Mouse (Mus musculus): ENCODE data around the gene Mybpc2. TPM values are rescaled to one million over a fixed set of nuclear protein-coding genes. Genes with fewer than 3 reads are reported as not detected.
A peak's percentile ranks its signal among the peaks of the same experiment; 100 is the strongest.

Mybpc2 gene
- not detected in 2 replicates for polyA plus RNA-seq (2012; ENCODE audit: insufficient read depth, insufficient read length, missing spikeins)

- H3K4me3 ChIP-seq (ENCODE audit: insufficient read depth, low read length) = no peak within 1 kb of the TSS
- H3K27ac ChIP-seq (ENCODE audit: insufficient read depth, low read depth, low read length) = no peak within 1 kb of the TSS
- TF ChIP-seq POLR2A (IDR thresholded peaks at IDR 0.05; ENCODE audit: borderline replicate concordance, low read depth, low read length) (no peak), CTCF (IDR thresholded peaks at IDR 0.05; ENCODE audit: low read depth, low read length) (no peak)
- H3K4me1 ChIP-seq (ENCODE audit: control insufficient read depth, insufficient read depth, low read length) = peaks cover 7% of the 10 kb centered on the region
Observed at GRCm38 (mm10) chr7:44524502-44524901, at the start of gene Mybpc2. TSS of gene Mybpc2 (minus strand) at chr7:44524656.

GRCm38 (mm10) chr7:44572956-44573484, 48.6 kb upstream of the Mybpc2 start:
- H3K27ac ChIP-seq (ENCODE audit: insufficient read depth, low read depth, low read length) = no peak overlapping the region
- H3K4me1 ChIP-seq (ENCODE audit: control insufficient read depth, insufficient read depth, low read length) = peaks cover 17% of the 10 kb centered on the region
- TF ChIP-seq CTCF (IDR thresholded peaks at IDR 0.05; ENCODE audit: low read depth, low read length) = no peak
- no peak for TF ChIP-seq POLR2A (IDR thresholded peaks at IDR 0.05; ENCODE audit: borderline replicate concordance, low read depth, low read length)
- H3K4me3 ChIP-seq (ENCODE audit: insufficient read depth, low read length) = no peak overlapping the region

- peaks cover 17% of the 10 kb centered on the region for H3K4me1 ChIP-seq (ENCODE audit: control insufficient read depth, insufficient read depth, low read length)
- 0 out of 2 replicates have a peak within 1 kb of the TSS, but pooled peaks have one; percentile 25 for H3K27ac ChIP-seq (ENCODE audit: insufficient read depth, low read depth, low read length)
- TF ChIP-seq CTCF (IDR thresholded peaks at IDR 0.05; ENCODE audit: low read depth, low read length) (no peak), POLR2A (IDR thresholded peaks at IDR 0.05; ENCODE audit: borderline replicate concordance, low read depth, low read length) (no peak)
- H3K4me3 ChIP-seq (ENCODE audit: insufficient read depth, low read length) = peak within 1 kb of the TSS; percentile 50
Observed at GRCm38 (mm10) chr7:44572213-44572701, 47.8 kb upstream of the Mybpc2 start, which contains the start of gene Napsa. TSS of gene Napsa (plus strand) at chr7:44572380.

- TF ChIP-seq POLR2A (IDR thresholded peaks at IDR 0.05; ENCODE audit: borderline replicate concordance, low read depth, low read length) = no peak
- no peak for TF ChIP-seq CTCF (IDR thresholded peaks at IDR 0.05; ENCODE audit: low read depth, low read length)
- H3K4me1 ChIP-seq (ENCODE audit: control insufficient read depth, insufficient read depth, low read length) = peaks cover 17% of the 10 kb centered on the region
- no peak overlapping the region for H3K27ac ChIP-seq (ENCODE audit: insufficient read depth, low read depth, low read length)
- H3K4me3 ChIP-seq (ENCODE audit: insufficient read depth, low read length) = no peak overlapping the region
Observed at GRCm38 (mm10) chr7:44571811-44572210, 47.4 kb upstream of the Mybpc2 start.

GRCm38 (mm10) chr7:44570989-44571388, 46.5 kb upstream of the Mybpc2 start:
- no peak overlapping the region for H3K4me3 ChIP-seq (ENCODE audit: insufficient read depth, low read length)
- peaks cover 17% of the 10 kb centered on the region for H3K4me1 ChIP-seq (ENCODE audit: control insufficient read depth, insufficient read depth, low read length)
- TF ChIP-seq CTCF (IDR thresholded peaks at IDR 0.05; ENCODE audit: low read depth, low read length) (no peak), POLR2A (IDR thresholded peaks at IDR 0.05; ENCODE audit: borderline replicate concordance, low read depth, low read length) (no peak)
- H3K27ac ChIP-seq (ENCODE audit: insufficient read depth, low read depth, low read length) = no peak overlapping the region

- H3K27ac ChIP-seq (ENCODE audit: insufficient read depth, low read depth, low read length) = no peak overlapping the region
- peaks cover 20% of the 10 kb centered on the region for H3K4me1 ChIP-seq (ENCODE audit: control insufficient read depth, insufficient read depth, low read length)
- no peak overlapping the region for H3K4me3 ChIP-seq (ENCODE audit: insufficient read depth, low read length)
- TF ChIP-seq POLR2A (IDR thresholded peaks at IDR 0.05; ENCODE audit: borderline replicate concordance, low read depth, low read length) (no peak), CTCF (IDR thresholded peaks at IDR 0.05; ENCODE audit: low read depth, low read length) (no peak)
Observed at GRCm38 (mm10) chr7:44568803-44569202, 44.3 kb upstream of the Mybpc2 start.

GRCm38 (mm10) chr7:44565414-44565813, 41.0 kb upstream of the Mybpc2 start:
- H3K27ac ChIP-seq (ENCODE audit: insufficient read depth, low read depth, low read length) = no peak overlapping the region
- TF ChIP-seq CTCF (IDR thresholded peaks at IDR 0.05; ENCODE audit: low read depth, low read length) = no peak
- TF ChIP-seq POLR2A (IDR thresholded peaks at IDR 0.05; ENCODE audit: borderline replicate concordance, low read depth, low read length) = no peak
- H3K4me3 ChIP-seq (ENCODE audit: insufficient read depth, low read length) = no peak overlapping the region
- peaks cover 6% of the 10 kb centered on the region for H3K4me1 ChIP-seq (ENCODE audit: control insufficient read depth, insufficient read depth, low read length)

- H3K4me3 ChIP-seq (ENCODE audit: insufficient read depth, low read length) = no peak overlapping the region
- H3K27ac ChIP-seq (ENCODE audit: insufficient read depth, low read depth, low read length) = no peak overlapping the region
- TF ChIP-seq CTCF (IDR thresholded peaks at IDR 0.05; ENCODE audit: low read depth, low read length) (no peak), POLR2A (IDR thresholded peaks at IDR 0.05; ENCODE audit: borderline replicate concordance, low read depth, low read length) (no peak)
- H3K4me1 ChIP-seq (ENCODE audit: control insufficient read depth, insufficient read depth, low read length) = peaks cover 2% of the 10 kb centered on the region; the same call in 1 of the 2 replicates
Observed at GRCm38 (mm10) chr7:44564486-44564885, 40.0 kb upstream of the Mybpc2 start.

- Histone ChIP-seq H3K4me1 (ENCODE audit: control insufficient read depth, insufficient read depth, low read length) (peaks cover 2% of the 10 kb centered on the region; the same call in 1 of the 2 replicates), H3K27ac (ENCODE audit: insufficient read depth, low read depth, low read length) (no peak overlapping the region), H3K4me3 (ENCODE audit: insufficient read depth, low read length) (no peak overlapping the region)
- TF ChIP-seq POLR2A (IDR thresholded peaks at IDR 0.05; ENCODE audit: borderline replicate concordance, low read depth, low read length) (no peak), CTCF (IDR thresholded peaks at IDR 0.05; ENCODE audit: low read depth, low read length) (no peak)
Observed at GRCm38 (mm10) chr7:44563284-44563683, 38.8 kb upstream of the Mybpc2 start.
